Mouse (Mus musculus): Measurements from ENCODE around the gene Fam228a.
A peak's percentile ranks its signal among the peaks of the same experiment; 100 is the strongest.
"Not testable (repeated sequence)": the region's sequence is repeated elsewhere in the genome, so short reads cannot be mapped to it uniquely, and the experiment has no call there.

Gene Fam228a

GRCm38 (mm10) chr12:4719066-4719761 lies 19.0 kb downstream of the Fam228a start:
- no peak for DNase-seq (ENCODE audit: low spot score in 2 of 2)

DNA sequence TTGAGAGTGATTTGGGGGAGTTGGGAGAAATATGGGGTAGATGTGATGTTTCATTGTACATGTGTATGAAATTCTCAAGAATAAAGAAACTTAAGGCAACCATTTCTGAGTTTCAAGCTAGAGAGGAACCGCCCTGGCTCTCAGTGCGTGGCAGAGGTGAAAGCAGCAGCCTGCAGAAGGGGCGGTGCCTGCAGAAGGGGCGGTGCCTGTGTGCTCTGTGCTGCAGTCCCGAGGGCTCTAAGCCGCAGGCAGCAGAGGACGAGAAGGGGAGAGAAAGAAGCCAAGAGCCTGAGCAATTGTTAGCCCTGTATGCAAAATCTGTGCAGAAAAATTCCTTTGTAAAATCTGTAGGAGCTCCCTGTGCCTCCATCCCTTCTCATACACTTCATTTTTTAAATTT lies 20.8 kb downstream of the Fam228a start:
- DNase-seq (ENCODE audit: low spot score in 2 of 2), result no peak

DNA sequence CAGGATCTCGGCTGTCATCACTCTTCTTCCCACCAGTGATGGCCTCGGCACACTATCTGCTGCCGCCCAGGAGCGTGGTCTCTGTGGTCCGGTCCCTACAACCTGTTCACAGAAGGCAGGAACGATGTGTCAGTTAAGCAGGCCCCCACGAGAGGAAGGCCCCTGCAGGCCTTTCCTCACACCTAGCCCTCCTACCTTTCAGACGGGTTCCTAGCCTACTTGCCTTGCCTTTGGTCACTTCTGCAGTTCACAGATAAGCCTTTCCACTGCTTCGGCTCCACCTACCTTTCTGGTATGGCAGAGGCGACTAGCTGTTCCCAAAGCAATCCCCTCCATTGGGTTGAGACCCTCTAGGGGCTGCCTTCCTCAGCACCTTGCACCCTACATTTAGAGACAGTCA lies 22.6 kb downstream of the Fam228a start:
- no peak for DNase-seq (ENCODE audit: low spot score in 2 of 2)

DNA sequence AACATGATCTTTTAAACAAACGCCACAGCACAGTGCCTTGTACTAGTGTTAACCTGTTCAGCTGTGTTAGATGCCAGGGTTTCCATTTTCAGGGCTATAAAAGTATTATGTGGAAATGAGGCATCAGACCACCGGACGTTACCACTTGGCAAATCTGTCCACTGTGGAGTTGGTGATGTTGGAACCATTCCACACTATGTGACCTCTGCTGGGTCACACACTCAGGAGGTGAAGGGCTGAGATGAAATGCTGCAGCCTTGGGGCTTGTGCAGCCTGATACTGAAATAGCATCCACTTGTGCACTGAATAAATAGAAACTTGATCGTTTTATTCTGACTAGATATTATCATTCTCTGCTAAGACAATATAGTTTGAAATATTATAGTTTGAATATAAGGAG lies 24.9 kb downstream of the Fam228a start:
- no peak for DNase-seq (ENCODE audit: low spot score in 2 of 2)

DNA sequence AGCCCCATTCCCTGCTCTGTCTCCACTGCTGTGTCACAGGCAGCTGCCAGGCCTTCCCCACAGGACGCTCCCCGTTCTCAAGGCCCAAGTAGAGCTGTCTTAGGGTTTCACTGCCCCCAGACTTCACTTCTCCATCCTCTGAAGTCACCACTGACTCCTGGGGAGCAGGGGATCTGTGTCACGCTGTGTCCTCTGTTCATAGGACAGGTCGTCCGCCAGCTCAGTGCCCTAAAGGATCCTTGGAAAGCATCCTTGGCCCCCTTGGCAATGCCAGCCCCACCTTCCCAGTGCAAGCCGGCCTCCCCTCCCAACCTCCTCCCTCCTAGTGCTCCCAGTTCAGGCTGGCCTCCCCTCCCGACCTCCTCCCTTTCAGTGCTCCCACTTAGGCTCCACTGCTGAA lies 28.3 kb downstream of the Fam228a start:
- DNase-seq (ENCODE audit: low spot score in 2 of 2), result no peak

GRCm38 (mm10) chr12:4708881-4709604 lies 29.2 kb downstream of the Fam228a start:
- no peak for DNase-seq (ENCODE audit: low spot score in 2 of 2)

DNA sequence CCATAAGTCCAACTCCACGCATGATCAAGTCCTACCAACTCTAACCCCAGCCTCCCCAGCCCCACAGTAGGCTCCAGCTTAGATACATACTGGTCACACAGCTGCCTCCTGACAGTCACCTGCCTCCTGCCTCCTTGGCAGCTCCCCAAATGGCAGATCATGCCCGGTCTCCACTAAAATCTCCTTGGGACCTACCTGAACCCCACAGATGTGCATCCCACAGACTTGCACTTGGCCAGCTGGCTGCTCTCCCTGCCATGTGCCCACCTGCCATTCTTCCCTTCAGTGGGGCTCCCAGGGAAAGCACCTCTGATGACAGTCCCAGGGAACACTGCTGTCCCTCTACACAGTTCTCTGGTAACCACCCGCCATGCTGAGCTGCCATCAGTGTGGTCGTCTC lies 29.9 kb downstream of the Fam228a start:
- DNase-seq (ENCODE audit: low spot score in 2 of 2), result no peak

GRCm38 (mm10) chr12:4707488-4708017 lies 30.7 kb downstream of the Fam228a start:
- DNase-seq (ENCODE audit: low spot score in 2 of 2), result no peak

GRCm38 (mm10) chr12:4706901-4707300 lies 31.3 kb downstream of the Fam228a start:
- DNase-seq (ENCODE audit: low spot score in 2 of 2), result no peak

GRCm38 (mm10) chr12:4706175-4706574 lies 32.1 kb downstream of the Fam228a start:
- no peak for DNase-seq (ENCODE audit: low spot score in 2 of 2)

DNA sequence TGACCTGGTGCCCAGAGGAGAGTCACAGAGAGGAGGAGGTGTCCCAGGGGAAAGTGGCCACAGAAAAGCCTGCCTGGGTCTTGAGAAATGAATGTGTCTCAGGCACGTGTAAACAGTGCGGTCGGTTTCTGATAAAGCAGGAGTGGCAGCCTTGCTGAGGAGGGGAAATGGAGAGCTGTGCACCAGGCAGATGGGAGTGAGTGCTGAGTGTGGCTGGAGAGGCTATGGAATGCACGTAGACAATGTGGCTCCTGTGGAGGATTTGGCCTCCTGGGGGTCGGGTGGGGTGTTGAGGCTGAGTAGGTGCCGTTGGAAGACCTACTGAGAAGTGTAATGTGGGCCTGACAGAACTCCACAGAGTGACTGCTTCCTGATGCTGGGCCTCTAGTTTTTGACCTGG lies 32.6 kb downstream of the Fam228a start:
- DNase-seq (ENCODE audit: low spot score in 2 of 2), result not testable (repeated sequence)

GRCm38 (mm10) chr12:4694534-4694933 lies 43.7 kb downstream of the Fam228a start:
- no peak for DNase-seq (ENCODE audit: low spot score in 2 of 2)

DNA sequence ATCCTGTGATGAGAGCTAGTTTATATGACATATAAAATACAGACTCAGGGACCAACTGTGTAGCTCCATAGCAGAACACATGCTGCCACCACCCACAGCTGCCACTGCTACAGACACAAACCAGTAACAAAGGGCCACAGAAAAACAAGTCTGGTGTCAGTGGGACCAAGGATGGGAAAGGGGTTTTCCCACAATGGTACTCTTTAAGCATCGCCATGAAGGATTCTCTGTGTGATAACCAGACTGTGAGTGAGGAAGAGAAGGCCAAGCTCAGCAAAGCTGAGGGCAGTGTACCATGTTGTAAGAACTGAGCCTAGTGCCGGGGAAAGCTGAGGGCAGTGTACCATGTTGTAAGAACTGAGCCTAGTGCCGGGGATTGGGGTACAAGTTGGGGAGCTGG lies 47.0 kb downstream of the Fam228a start:
- no peak for DNase-seq (ENCODE audit: low spot score in 2 of 2)

DNA sequence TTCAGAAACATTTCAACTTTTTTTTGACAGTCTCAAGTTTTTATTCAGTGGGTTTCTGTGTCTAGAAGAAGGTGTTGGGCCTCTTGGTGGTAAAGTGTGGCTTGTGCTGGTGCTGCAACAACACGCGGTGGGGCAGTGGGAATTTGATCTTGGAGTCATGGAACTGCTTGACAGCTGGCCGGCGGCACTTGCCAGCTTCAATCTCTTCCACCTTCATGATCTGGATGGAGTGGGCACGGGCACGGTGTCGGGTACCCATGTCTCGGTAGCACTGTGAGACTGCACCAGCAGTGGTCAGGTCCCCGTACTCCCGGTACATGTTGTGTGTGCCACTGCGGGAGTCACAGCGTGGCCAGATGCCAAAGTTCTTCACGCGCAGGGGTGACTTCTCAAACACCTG lies 48.9 kb downstream of the Fam228a start:
- no peak for DNase-seq (ENCODE audit: low spot score in 2 of 2)

DNA sequence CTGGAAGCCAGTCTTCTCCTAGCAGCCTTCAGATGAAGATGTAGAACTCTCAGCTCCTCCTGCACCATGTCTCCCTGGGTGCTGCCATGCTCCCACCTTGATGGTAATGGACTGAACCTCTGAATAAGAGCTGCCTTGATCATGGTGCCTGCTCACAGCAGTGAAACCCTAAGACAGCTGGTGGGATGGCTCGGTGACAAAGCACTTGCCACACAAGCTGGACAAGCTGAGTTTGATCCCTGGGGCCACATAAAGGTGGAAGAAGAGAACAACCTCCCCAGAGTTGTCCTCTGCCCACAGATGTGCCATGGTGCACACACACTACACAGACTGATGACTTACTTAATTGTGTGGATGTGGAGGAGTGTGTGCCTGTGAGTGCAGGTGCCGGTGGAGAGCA lies 49.8 kb downstream of the Fam228a start:
- no peak for DNase-seq (ENCODE audit: low spot score in 2 of 2)

GRCm38 (mm10) chr12:4685441-4685840 lies 52.8 kb downstream of the Fam228a start:
- no peak for DNase-seq (ENCODE audit: low spot score in 2 of 2)

GRCm38 (mm10) chr12:4679971-4680370 lies 58.3 kb downstream of the Fam228a start:
- peak; percentile 54 to 79 for DNase-seq (ENCODE audit: low spot score in 2 of 2)

- no peak for DNase-seq (ENCODE audit: low spot score in 2 of 2)
Measured at GRCm38 (mm10) chr12:4676336-4676735, 61.9 kb downstream of the Fam228a start.

DNA sequence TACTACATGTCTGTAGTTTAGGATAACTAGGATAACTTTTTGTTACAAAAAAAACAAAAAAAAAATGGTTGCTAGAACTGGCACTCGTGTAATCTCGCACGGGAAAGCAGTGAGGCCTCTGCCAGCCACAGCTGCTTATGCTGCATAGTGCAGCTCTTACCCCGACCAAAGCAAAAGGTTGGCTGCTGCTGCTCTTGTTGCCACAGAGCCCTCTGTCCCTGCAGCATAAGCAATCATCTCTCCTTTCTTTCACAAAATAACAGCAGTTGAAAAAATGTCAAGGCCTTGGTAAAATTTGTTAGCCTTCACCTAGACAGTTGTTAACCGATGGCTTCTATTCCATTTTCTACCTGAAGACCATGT lies 72.6 kb downstream of the Fam228a start:
- no peak for DNase-seq (ENCODE audit: low spot score in 2 of 2)

GRCm38 (mm10) chr12:4664929-4665674 lies 73.1 kb downstream of the Fam228a start:
- no peak for DNase-seq (ENCODE audit: low spot score in 2 of 2)
